Mouse (Mus musculus): ENCODE data around the gene Fyb2.

DNA sequence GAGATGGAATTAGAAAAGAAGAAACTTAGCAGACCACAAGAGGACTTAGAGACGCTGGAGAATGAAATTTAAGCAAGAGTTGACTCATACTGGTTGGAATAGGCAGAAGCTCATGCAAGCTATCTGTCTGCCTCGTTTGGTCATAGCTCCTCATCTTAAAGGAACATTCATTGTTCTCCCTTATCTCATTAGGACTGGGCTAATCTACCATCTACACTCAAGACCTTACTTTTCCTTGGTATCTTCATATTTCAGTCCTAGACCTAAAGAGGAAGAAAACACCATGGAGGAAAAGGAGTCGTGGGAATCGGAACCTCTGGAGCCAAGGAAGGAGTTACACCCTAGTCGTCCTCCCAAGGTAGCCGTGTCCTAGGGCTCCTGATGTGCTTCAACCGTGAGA, 75.5 kb downstream of the Fyb2 start:
- no peak for TF ChIP-seq CTCF (IDR thresholded peaks at IDR 0.05; ENCODE audit: low read depth, low read length)
- TF ChIP-seq POLR2A (IDR thresholded peaks at IDR 0.05; ENCODE audit: borderline replicate concordance, low read depth, low read length) = no peak
